Mouse (Mus musculus): ENCODE measurements around the gene Ccnj. TPM values are rescaled to one million over a fixed set of nuclear protein-coding genes. Genes with fewer than 3 reads are reported as not detected.

Ccnj gene
- total RNA-seq, 2 experiments from 2014 or later = 2.9 to 3.8 TPM

- TF ChIP-seq CTCF (IDR thresholded peaks at IDR 0.05) = no peak
- intact Hi-C loops (cut with DNase I) = no loop called here
- no peak for DNase-seq
- Histone ChIP-seq H3K27ac (no peak overlapping the region), H3K4me3 (no peak overlapping the region)
Measured at GRCm38 (mm10) chr19:40825636-40826035, 5.4 kb upstream of the Ccnj start.

- H3K27ac ChIP-seq = no peak overlapping the region
- DNase-seq = no peak
- no peak overlapping the region for H3K4me3 ChIP-seq
- intact Hi-C loops (cut with DNase I) = no loop called here
- TF ChIP-seq CTCF (IDR thresholded peaks at IDR 0.05) = no peak
Measured at GRCm38 (mm10) chr19:40826735-40827134, 4.3 kb upstream of the Ccnj start.

- no peak for TF ChIP-seq CTCF (IDR thresholded peaks at IDR 0.05)
- H3K27ac ChIP-seq = no peak overlapping the region; the same call in 1 of the 2 replicates
- DNase-seq = no peak
- intact Hi-C loops (cut with DNase I) = loop anchor here (5.0 kb wide), 1 partner anchor 218 kb away; the partner anchor contains the start of genes Entpd1 and Tctn3
- peak overlapping the region; percentile 97 for H3K4me3 ChIP-seq
Measured at GRCm38 (mm10) chr19:40830198-40830597, 881 bp upstream of the Ccnj start.

- peak overlapping the region; percentile 97 for H3K4me3 ChIP-seq
- TF ChIP-seq CTCF (IDR thresholded peaks at IDR 0.05) = no peak
- peak; percentile 57 for DNase-seq
- intact Hi-C loops (cut with DNase I) = loop anchor here (5.0 kb wide), 1 partner anchor 219 kb away; the partner anchor contains the start of genes Entpd1 and Tctn3
- H3K27ac ChIP-seq = peak overlapping the region; percentile 86
Measured at GRCm38 (mm10) chr19:40831416-40832201, 530 bp downstream of the Ccnj start.

- DNase-seq = no peak
- H3K4me3 ChIP-seq = peak overlapping the region; percentile 97
- no peak overlapping the region; the same call in 1 of the 2 replicates for H3K27ac ChIP-seq
- no peak for TF ChIP-seq CTCF (IDR thresholded peaks at IDR 0.05)
- intact Hi-C loops (cut with DNase I) = loop anchor here (5.0 kb wide), 1 partner anchor 220 kb away; the partner anchor contains the start of genes Entpd1 and Tctn3
Measured at GRCm38 (mm10) chr19:40832361-40832760, 1.3 kb downstream of the Ccnj start.

GRCm38 (mm10) chr19:40834436-40834835 lies 3.4 kb downstream of the Ccnj start:
- TF ChIP-seq CTCF (IDR thresholded peaks at IDR 0.05) = no peak
- intact Hi-C loops (cut with DNase I) = loop anchor here (5.0 kb wide), 1 partner anchor 222 kb away; the partner anchor contains the start of genes Entpd1 and Tctn3
- Histone ChIP-seq H3K4me3 (no peak overlapping the region), H3K27ac (no peak overlapping the region)
- no peak for DNase-seq

GRCm38 (mm10) chr19:40838205-40838604 lies 7.1 kb downstream of the Ccnj start:
- DNase-seq = no peak
- intact Hi-C loops (cut with DNase I) = no loop called here
- Histone ChIP-seq H3K27ac (no peak overlapping the region), H3K4me3 (no peak overlapping the region)
- no peak for TF ChIP-seq CTCF (IDR thresholded peaks at IDR 0.05)

- Histone ChIP-seq H3K27ac (no peak overlapping the region), H3K4me3 (no peak overlapping the region)
- no peak for TF ChIP-seq CTCF (IDR thresholded peaks at IDR 0.05)
- intact Hi-C loops (cut with DNase I) = no loop called here
- DNase-seq = no peak
Measured at GRCm38 (mm10) chr19:40840303-40840702, 9.2 kb downstream of the Ccnj start.

GRCm38 (mm10) chr19:40841083-40841482 lies 10.0 kb downstream of the Ccnj start:
- Histone ChIP-seq H3K4me3 (no peak overlapping the region), H3K27ac (no peak overlapping the region)
- no peak for TF ChIP-seq CTCF (IDR thresholded peaks at IDR 0.05)
- intact Hi-C loops (cut with DNase I) = no loop called here
- DNase-seq = no peak

GRCm38 (mm10) chr19:40841593-40841992 lies 10.5 kb downstream of the Ccnj start:
- no peak for TF ChIP-seq CTCF (IDR thresholded peaks at IDR 0.05)
- DNase-seq = no peak
- Histone ChIP-seq H3K27ac (no peak overlapping the region), H3K4me3 (no peak overlapping the region)
- intact Hi-C loops (cut with DNase I) = no loop called here

GRCm38 (mm10) chr19:40844731-40845130 lies 13.7 kb downstream of the Ccnj start:
- no peak for DNase-seq
- intact Hi-C loops (cut with DNase I) = no loop called here
- Histone ChIP-seq H3K27ac (no peak overlapping the region), H3K4me3 (no peak overlapping the region)
- no peak for TF ChIP-seq CTCF (IDR thresholded peaks at IDR 0.05)

GRCm38 (mm10) chr19:40849391-40849790 lies 18.3 kb downstream of the Ccnj start:
- intact Hi-C loops (cut with DNase I) = no loop called here
- TF ChIP-seq CTCF (IDR thresholded peaks at IDR 0.05) = no peak
- no peak overlapping the region for H3K4me3 ChIP-seq
- H3K27ac ChIP-seq = no peak overlapping the region
- DNase-seq = no peak

GRCm38 (mm10) chr19:40859555-40859954 lies 28.5 kb downstream of the Ccnj start:
- no peak overlapping the region for H3K27ac ChIP-seq
- H3K4me3 ChIP-seq = no peak overlapping the region
- no peak for TF ChIP-seq CTCF (IDR thresholded peaks at IDR 0.05)
- no peak for DNase-seq
- intact Hi-C loops (cut with DNase I) = no loop called here

- Histone ChIP-seq H3K4me3 (no peak overlapping the region), H3K27ac (no peak overlapping the region)
- intact Hi-C loops (cut with DNase I) = no loop called here
- TF ChIP-seq CTCF (IDR thresholded peaks at IDR 0.05) = no peak
- no peak for DNase-seq
Measured at GRCm38 (mm10) chr19:40868284-40868683, 37.2 kb downstream of the Ccnj start.
